Mouse (Mus musculus) G1E (cell line): Measurements from ENCODE around the gene Noxo1. TPM values are rescaled to one million over a fixed set of nuclear protein-coding genes. Genes with fewer than 3 reads are reported as not detected.

Experiments
- ATAC-seq: 2 replicates; pipeline ENCODE4 v1.8.0; 2016; ENCODE audit warnings: mild to moderate bottlenecking; ENCODE audit not compliant: insufficient number of reproducible peaks, poor library complexity, low FRiP score, severe bottlenecking; ENCODE audit errors: extremely low read depth
- DNase-seq: peaks from one replicate; pipeline ENCODE4 v3.0.0; 2012; ENCODE audit warnings: low spot score
- H3K27me3 ChIP-seq: 2 replicates; pipeline ENCODE4 v1.6.1; 2012; ENCODE audit warnings: mild to moderate bottlenecking, low read length, inconsistent platforms; ENCODE audit not compliant: insufficient read depth
- H3K36me3 ChIP-seq: replicated peaks from 2 replicates; pipeline ENCODE3; 2012; ENCODE audit warnings: mild to moderate bottlenecking, inconsistent platforms
- H3K4me1 ChIP-seq: 2 replicates; pipeline ENCODE4 v1.6.1; 2012; ENCODE audit warnings: low read depth, low read length, inconsistent platforms, mixed read lengths; ENCODE audit not compliant: insufficient read depth
- H3K4me3 ChIP-seq: 2 replicates; pipeline ENCODE4 v1.5.1; 2012; ENCODE audit warnings: low read depth, mild to moderate bottlenecking, inconsistent platforms, low read length, moderate library complexity, mixed read lengths
- H3K9me3 ChIP-seq: replicated peaks from 2 replicates; pipeline ENCODE4 v1.6.1; 2012; ENCODE audit warnings: inconsistent platforms
- CTCF ChIP-seq: IDR thresholded peaks from 2 replicates; pipeline ENCODE4 v1.5.1; 2012; ENCODE audit warnings: low read depth, low read length, inconsistent platforms, mixed read lengths
- GATA1 ChIP-seq: IDR thresholded peaks from 2 replicates; pipeline ENCODE4 v1.6.1; 2012; ENCODE audit warnings: borderline replicate concordance, low read length, inconsistent platforms, mixed read lengths
- GATA2 ChIP-seq: IDR thresholded peaks from 2 replicates; pipeline ENCODE4 v1.6.1; 2012; ENCODE audit warnings: low read depth, low read length, inconsistent platforms, borderline replicate concordance
- POLR2AphosphoS5 ChIP-seq: IDR thresholded peaks from 2 replicates; pipeline ENCODE4 v1.6.1; 2012; ENCODE audit warnings: low read depth, low read length, inconsistent platforms; ENCODE audit not compliant: insufficient replicate concordance
- TAL1 ChIP-seq: conservative IDR thresholded peaks from 2 replicates; pipeline ENCODE4 v1.6.1; 2012; ENCODE audit warnings: low read depth, low read length, inconsistent platforms, mixed read lengths
- polyA plus RNA-seq: library from polyadenylated mRNA; stranded (reverse); fragments of >175 nt; gene quantifications from 2 replicates; pipeline ENCODE4 v1.2.3, GENCODE M21; 2012
- total RNA-seq, 2 experiments: library from RNA; stranded (forward) in 1 of 2; stranded (reverse) in 1 of 2; fragments of 200-1000 nt in 1 of 2; fragments of >200 nt in 1 of 2; fragmentation: Nextera tagmentation in 1 of 2; gene quantifications; 2 replicates each; pipeline ENCODE4 v1.2.3; 2014 to 2017

The Noxo1 gene
- total and polyA plus RNA-seq, 3 experiments, result 0.87 to 1.0 TPM; not detected in 1

- ATAC-seq (no peak), DNase-seq (no peak)
- Histone ChIP-seq H3K27me3 (peaks cover 12% of the 10 kb centered on the region; the same call in 1 of the 2 replicates), H3K4me3 (peak overlapping the region; percentile 74), H3K9me3 (no peaks in the 10 kb centered on the region), H3K36me3 (peaks cover 29% of the 10 kb centered on the region), H3K4me1 (peaks cover 33% of the 10 kb centered on the region)
- no peak for TF ChIP-seq TAL1
- TF ChIP-seq GATA1, result no peak
- no peak for TF ChIP-seq GATA2
- TF ChIP-seq CTCF, result no peak
- TF ChIP-seq POLR2AphosphoS5, result no peak
Measured at GRCm38 (mm10) chr17:24735446-24735845, 39.4 kb downstream of the Noxo1 start.

DNA sequence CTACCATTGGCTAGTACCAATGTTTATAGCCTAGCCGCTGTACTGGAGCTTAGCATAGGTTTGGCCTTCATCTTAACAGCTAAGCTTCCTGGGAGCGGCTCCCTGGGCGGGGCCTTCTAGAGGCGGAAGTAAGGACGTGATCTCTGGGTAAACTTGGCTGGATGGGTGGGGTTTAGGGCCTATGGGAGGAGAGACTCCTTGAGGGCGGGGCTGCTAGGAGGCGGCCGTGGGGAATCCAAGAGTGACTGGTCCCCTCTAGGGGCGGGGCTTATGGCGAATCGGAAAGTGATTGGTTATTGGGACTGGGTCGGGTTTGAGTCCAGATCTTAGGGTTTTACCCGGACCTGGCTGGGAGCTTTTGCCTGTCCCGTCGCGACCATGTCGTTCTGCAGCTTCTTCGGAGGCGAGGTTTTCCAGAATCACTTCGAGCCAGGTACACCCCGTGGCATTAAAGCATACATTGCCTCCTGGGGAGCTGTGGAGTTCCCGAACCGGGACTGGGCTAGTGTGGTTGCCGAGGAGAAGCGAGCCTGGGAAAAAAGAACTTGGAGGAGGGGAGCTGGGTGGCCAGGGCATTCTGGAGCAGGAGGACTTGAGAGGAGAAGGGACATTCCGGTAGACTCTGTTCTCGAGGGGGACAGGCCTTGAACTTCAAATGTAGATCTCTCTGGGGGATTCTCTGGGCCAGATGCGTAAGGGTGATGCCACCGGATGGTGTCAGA lies 40.5 kb downstream of the Noxo1 start, which contains the start of gene Msrb1:
Gene Msrb1, plus strand, starts transcription at position 313 of the 722 bp plus-strand sequence.
- peaks cover 33% of the 10 kb centered on the region for H3K4me1 ChIP-seq
- DNase-seq (peak; percentile 99), ATAC-seq (peak; percentile 99)
- peak within 1 kb of the TSS; percentile 74 for H3K4me3 ChIP-seq
- H3K27me3 ChIP-seq, result peaks cover 10% of the 10 kb centered on the region; the same call in 1 of the 2 replicates
- TF ChIP-seq CTCF, result no peak
- no peak for TF ChIP-seq GATA1
- no peak for TF ChIP-seq GATA2
- no peak for TF ChIP-seq POLR2AphosphoS5
- no peak for TF ChIP-seq TAL1
- H3K36me3 ChIP-seq, result peaks cover 38% of the 10 kb centered on the region
- no peaks in the 10 kb centered on the region for H3K9me3 ChIP-seq

DNA sequence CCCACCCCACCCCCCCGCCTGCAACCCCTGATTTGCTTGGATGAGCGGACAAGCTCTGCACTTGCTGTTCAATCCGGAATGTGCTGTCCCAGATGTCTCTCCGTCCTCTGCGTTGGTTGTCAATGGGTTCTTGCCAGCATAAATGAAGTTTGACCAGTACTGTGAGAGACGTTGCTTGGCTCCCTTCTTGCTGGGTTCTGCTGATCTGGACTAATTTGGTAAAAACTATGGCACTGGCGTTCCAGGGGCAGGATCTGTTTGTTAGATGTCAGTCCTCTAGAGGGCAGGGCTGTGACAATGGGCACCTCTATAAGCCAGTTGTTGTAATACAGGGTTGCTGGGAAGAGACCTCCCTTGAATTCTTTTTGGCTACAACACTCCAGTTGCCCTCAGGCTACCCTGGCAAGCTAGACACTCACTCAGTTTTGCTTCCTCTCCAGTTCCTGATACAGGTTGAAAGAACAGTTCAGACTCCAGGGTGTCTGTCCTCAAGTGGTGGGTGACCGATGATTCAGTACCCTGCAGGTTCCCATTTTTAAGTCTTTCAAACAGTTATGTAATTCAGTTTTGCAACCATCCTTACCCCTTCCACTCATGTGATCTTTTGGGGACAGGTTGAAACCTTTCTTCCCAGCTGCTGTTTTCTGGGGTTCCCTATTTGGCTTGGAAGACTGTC lies 41.2 kb downstream of the Noxo1 start:
- no peak for ATAC-seq
- H3K4me1 ChIP-seq, result peaks cover 33% of the 10 kb centered on the region
- DNase-seq, result peak; percentile 47

DNA sequence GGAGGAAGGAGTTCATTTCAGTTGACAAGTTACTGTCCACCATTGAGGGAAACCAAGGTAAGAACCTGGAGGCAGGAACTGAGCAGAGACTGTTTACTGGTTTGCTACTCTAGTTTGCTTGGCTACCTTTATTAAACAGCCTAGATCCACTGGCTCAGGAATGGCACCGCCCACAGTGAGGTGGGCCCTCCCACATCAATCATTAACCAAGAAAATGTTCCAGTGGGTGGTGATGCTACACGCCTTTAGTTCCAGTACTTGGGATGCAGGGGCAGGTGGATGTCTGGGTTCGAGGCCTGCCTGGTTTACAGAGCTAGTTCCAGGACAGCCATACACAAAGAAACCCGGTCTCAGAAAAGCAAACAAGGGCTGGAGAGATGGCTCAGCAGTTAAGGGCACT lies 42.2 kb downstream of the Noxo1 start:
- Histone ChIP-seq H3K27me3 (peaks cover 3% of the 10 kb centered on the region; the same call in 1 of the 2 replicates), H3K4me1 (peaks cover 33% of the 10 kb centered on the region), H3K4me3 (no peak overlapping the region), H3K36me3 (peaks cover 52% of the 10 kb centered on the region), H3K9me3 (no peaks in the 10 kb centered on the region)
- TF ChIP-seq POLR2AphosphoS5 (no peak), GATA2 (no peak), CTCF (no peak), GATA1 (no peak), TAL1 (no peak)
- no peak for ATAC-seq
- DNase-seq, result no peak

More for the DNA sequence above, 41.2 kb downstream of the Noxo1 start:
- no peak for TF ChIP-seq GATA2
- TF ChIP-seq TAL1, result no peak
- no peak for TF ChIP-seq GATA1
- 0 out of 2 replicates have a peak, but pooled peaks have one; percentile 2 for TF ChIP-seq CTCF
- Histone ChIP-seq H3K27me3 (peaks cover 7% of the 10 kb centered on the region; the same call in 1 of the 2 replicates), H3K4me3 (peak overlapping the region; percentile 74), H3K9me3 (no peaks in the 10 kb centered on the region), H3K36me3 (peaks cover 46% of the 10 kb centered on the region)

- TF ChIP-seq POLR2AphosphoS5 (no peak), GATA1 (no peak)
- peaks cover 47% of the 10 kb centered on the region for H3K36me3 ChIP-seq
- no peak overlapping the region for H3K4me3 ChIP-seq
- ATAC-seq (no peak), DNase-seq (no peak)
- H3K27me3 ChIP-seq, result no peaks in the 10 kb centered on the region
- H3K9me3 ChIP-seq, result no peaks in the 10 kb centered on the region
- H3K4me1 ChIP-seq, result peaks cover 31% of the 10 kb centered on the region
Measured at GRCm38 (mm10) chr17:24739926-24740325, 43.9 kb downstream of the Noxo1 start.

DNA sequence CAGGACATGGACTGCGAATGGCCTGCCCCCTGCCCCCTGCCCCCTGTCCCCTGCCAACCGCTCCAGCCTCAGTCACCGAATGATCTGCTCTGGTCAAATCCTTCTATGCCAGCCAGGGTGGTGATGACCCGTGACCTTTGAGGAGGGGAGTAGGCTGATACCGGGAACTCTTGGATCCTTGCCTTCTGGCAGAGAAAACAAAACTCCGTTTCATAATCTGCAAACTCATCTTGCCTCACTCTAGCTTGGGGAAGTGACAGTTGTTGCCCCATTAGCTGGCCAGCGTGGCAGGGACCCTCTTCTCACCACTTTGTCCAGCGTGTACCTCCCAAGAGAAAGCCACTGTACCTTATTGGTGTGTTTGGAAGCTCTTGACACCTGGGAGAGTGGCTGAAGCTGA lies 46.3 kb downstream of the Noxo1 start:
- DNase-seq (no peak), ATAC-seq (no peak)

More for the DNA sequence above, 46.3 kb downstream of the Noxo1 start:
- TF ChIP-seq POLR2AphosphoS5 (no peak), TAL1 (no peak), GATA2 (no peak), CTCF (no peak), GATA1 (no peak)
- Histone ChIP-seq H3K27me3 (peaks cover 13% of the 10 kb centered on the region), H3K4me1 (peaks cover 16% of the 10 kb centered on the region), H3K9me3 (no peaks in the 10 kb centered on the region), H3K4me3 (no peak overlapping the region), H3K36me3 (peaks cover 44% of the 10 kb centered on the region)
